Mouse (Mus musculus): ENCODE data around the gene Tmem38b. TPM values are rescaled to one million over a fixed set of nuclear protein-coding genes. Genes with fewer than 3 reads are reported as not detected.

Tmem38b gene
- polyA plus RNA-seq, 1 experiment from 2014 or later = 8.6 TPM

DNA sequence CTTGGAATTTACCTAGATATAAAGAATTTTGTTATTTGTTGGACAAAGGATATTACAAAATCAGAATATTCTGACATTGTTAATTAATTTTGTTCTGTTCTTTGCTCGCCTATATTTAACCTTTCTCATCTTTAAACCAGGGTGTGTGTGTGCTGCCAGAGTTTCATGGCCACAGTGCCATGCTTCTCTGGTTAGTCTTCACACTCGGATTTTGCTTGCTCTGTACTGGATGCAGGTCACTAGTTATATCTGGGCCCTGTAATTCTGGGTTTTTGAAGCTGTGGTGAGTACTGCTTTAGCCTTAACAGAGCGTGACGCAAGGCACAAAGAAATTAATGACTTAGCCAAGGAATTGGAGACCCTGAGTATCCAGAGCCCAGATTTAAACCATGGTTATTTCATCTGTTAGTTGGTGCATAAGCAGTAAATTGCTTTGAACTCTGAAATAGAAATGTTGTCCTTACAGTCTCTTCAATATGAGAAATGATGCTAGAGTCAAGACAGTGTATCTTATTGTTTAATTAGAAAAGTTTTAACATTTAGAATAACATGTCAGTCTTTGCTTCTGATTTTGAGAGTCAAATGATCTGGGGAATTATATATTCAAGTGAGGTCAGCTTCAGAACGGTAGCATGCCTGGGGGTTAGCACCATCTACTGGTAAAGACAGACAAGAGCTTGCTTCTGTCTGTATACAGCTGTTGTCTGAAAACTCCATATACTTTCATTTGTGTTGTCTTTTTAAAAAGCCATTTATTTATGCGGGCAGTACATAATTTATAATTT is 19.2 kb downstream of the Tmem38b start:
- Histone ChIP-seq H3K27me3 (ENCODE audit: control insufficient read depth, insufficient read depth, low read length) (no peaks in the 10 kb centered on the region), H3K4me2 (ENCODE audit: low read depth, low read length) (no peak overlapping the region), H3K4me1 (ENCODE audit: control insufficient read depth, insufficient read depth, low read length) (0 out of 2 replicates have a peak, but pooled peaks cover 2% of the 10 kb centered on the region), H3K9me3 (replicated peaks; ENCODE audit: control insufficient read depth, low read length) (no peaks in the 10 kb centered on the region), H3K36me3 (ENCODE audit: control insufficient read depth, insufficient read depth) (no peaks in the 10 kb centered on the region), H3K27ac (ENCODE audit: low read length) (no peak overlapping the region), H3K9ac (ENCODE audit: low read length) (no peak overlapping the region), H3K4me3 (ENCODE audit: low read length) (no peak overlapping the region)
- 55% methylated on average over 6 of the region's 6 CpGs for WGBS
- no peak for ATAC-seq (replicated peaks; ENCODE audit: extremely low read depth, insufficient read depth, low FRiP score)

DNA sequence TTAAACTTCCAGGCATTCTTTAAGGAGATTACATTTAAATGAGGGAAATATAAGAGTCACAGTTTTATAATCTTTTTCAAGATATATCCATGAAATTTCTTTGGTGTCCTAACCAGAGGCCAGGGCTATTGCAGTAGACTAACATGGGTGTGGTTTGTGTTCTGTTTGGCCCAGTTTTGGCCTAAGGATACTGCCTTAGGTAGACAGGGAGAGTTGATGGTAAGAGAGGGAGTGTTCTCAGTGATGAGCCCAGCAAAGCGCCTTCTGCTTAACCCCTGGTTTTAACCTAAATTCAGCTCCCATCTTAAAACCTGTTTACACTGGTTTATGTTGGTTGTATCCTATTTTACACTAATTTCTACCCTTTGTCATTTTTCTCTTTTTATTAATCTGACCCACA is 19.8 kb downstream of the Tmem38b start:
- Histone ChIP-seq H3K4me1 (ENCODE audit: control insufficient read depth, insufficient read depth, low read length) (0 out of 2 replicates have a peak, but pooled peaks cover 2% of the 10 kb centered on the region), H3K27ac (ENCODE audit: low read length) (no peak overlapping the region), H3K4me3 (ENCODE audit: low read length) (no peak overlapping the region), H3K9ac (ENCODE audit: low read length) (no peak overlapping the region), H3K36me3 (ENCODE audit: control insufficient read depth, insufficient read depth) (no peaks in the 10 kb centered on the region), H3K4me2 (ENCODE audit: low read depth, low read length) (no peak overlapping the region), H3K9me3 (replicated peaks; ENCODE audit: control insufficient read depth, low read length) (no peaks in the 10 kb centered on the region), H3K27me3 (ENCODE audit: control insufficient read depth, insufficient read depth, low read length) (no peaks in the 10 kb centered on the region)
- ATAC-seq (replicated peaks; ENCODE audit: extremely low read depth, insufficient read depth, low FRiP score) = no peak
- 84% methylated on average over 1 of the region's 1 CpGs for WGBS

DNA sequence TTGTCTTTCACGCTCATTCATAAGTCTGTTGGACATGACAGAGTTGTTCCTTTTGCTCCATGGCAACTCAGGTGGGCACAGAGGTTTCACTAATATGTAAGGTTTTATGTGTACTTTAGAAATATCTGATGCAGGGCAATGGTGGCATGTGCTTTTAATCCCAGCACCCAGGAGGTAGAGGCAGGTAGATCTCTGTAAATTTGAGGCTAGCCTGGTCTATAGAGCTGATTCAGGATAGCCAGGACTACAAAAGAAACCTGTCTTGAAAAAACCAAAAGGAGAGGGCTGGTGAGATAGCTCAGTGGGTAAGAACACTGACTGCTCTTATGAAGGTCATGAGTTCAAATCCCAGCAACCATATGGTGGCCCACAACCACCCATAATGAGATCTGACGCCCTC is 20.5 kb downstream of the Tmem38b start:
- 0 out of 2 replicates have a peak, but pooled peaks cover 2% of the 10 kb centered on the region for H3K4me1 ChIP-seq (ENCODE audit: control insufficient read depth, insufficient read depth, low read length)
- ATAC-seq (replicated peaks; ENCODE audit: extremely low read depth, insufficient read depth, low FRiP score) = no peak
- 63% methylated on average over 2 of the region's 2 CpGs for WGBS
- no peak overlapping the region for H3K4me2 ChIP-seq (ENCODE audit: low read depth, low read length)
- H3K36me3 ChIP-seq (ENCODE audit: control insufficient read depth, insufficient read depth) = peaks cover 1% of the 10 kb centered on the region; the same call in 1 of the 2 replicates
- H3K9me3 ChIP-seq (replicated peaks; ENCODE audit: control insufficient read depth, low read length) = no peaks in the 10 kb centered on the region
- no peak overlapping the region for H3K4me3 ChIP-seq (ENCODE audit: low read length)
- no peaks in the 10 kb centered on the region for H3K27me3 ChIP-seq (ENCODE audit: control insufficient read depth, insufficient read depth, low read length)
- H3K27ac ChIP-seq (ENCODE audit: low read length) = no peak overlapping the region
- H3K9ac ChIP-seq (ENCODE audit: low read length) = no peak overlapping the region

DNA sequence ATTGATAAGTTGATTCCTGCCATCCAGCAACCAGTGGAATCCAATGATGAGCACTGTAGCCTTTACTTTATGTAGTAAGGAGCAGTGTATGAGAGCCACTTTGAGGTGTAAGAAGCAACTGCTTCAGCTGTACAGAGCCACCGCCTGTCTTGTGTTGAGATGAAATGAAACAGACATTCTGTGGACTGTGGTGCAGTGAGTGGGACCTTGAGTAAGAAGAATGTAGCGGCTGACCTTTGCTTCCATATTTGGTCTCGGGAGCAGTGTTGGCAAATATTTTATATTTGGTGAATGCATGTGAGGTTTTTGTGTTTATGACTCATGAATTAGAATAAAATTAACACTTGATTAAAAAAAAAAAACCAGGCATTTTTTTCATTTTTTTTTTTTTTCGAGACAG is 21.7 kb downstream of the Tmem38b start:
- H3K4me2 ChIP-seq (ENCODE audit: low read depth, low read length) = no peak overlapping the region
- no peak overlapping the region for H3K27ac ChIP-seq (ENCODE audit: low read length)
- H3K9ac ChIP-seq (ENCODE audit: low read length) = no peak overlapping the region
- no peak for ATAC-seq (replicated peaks; ENCODE audit: extremely low read depth, insufficient read depth, low FRiP score)
- no peaks in the 10 kb centered on the region for H3K27me3 ChIP-seq (ENCODE audit: control insufficient read depth, insufficient read depth, low read length)
- H3K4me1 ChIP-seq (ENCODE audit: control insufficient read depth, insufficient read depth, low read length) = 0 out of 2 replicates have a peak, but pooled peaks cover 2% of the 10 kb centered on the region
- H3K4me3 ChIP-seq (ENCODE audit: low read length) = no peak overlapping the region
- H3K9me3 ChIP-seq (replicated peaks; ENCODE audit: control insufficient read depth, low read length) = no peaks in the 10 kb centered on the region
- H3K36me3 ChIP-seq (ENCODE audit: control insufficient read depth, insufficient read depth) = peaks cover 5% of the 10 kb centered on the region; the same call in 1 of the 2 replicates
- 73% methylated on average over 4 of the region's 4 CpGs for WGBS

DNA sequence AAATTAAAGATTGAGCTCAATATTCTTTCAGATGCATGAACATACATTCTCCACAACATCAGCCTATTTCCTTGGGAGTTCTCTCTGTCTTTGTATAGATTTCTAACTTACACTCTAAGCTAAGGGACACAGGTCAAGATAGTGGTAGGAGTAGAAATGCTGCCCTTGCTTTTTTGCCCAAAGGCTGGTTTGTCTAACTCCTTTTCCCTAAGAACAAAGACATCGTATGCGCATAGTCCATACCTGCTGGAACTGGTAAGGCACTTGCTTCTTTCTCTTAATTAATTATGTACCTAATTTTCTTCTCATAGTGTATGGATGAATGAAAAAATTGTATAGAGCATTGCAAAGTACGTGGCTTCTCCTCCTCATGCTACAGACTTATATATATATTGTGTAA is 22.5 kb downstream of the Tmem38b start:
- 95% methylated on average over 3 of the region's 3 CpGs for WGBS

DNA sequence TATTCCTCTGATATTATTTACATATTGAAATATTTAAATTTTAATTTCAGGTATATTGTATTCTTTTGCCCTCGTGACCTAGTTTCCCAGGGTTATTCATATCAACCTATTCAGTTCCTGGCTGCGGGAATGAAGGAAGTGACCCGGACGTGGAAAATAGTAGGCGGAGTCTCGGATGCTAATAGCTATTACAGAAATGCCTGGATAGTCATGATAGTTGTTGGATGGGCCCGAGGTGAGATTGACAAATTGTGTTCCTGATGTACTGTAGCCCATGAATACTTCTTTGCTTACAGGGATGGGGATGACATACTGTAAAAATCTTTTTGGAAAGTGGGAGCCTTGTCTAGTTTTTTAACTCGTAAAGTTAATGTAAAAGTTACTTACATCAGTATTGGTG is 23.0 kb downstream of the Tmem38b start:
- H3K9me3 ChIP-seq (replicated peaks; ENCODE audit: control insufficient read depth, low read length) = no peaks in the 10 kb centered on the region
- ATAC-seq (replicated peaks; ENCODE audit: extremely low read depth, insufficient read depth, low FRiP score) = no peak
- peaks cover 5% of the 10 kb centered on the region; the same call in 1 of the 2 replicates for H3K36me3 ChIP-seq (ENCODE audit: control insufficient read depth, insufficient read depth)
- no peak overlapping the region for H3K9ac ChIP-seq (ENCODE audit: low read length)
- no peak overlapping the region for H3K27ac ChIP-seq (ENCODE audit: low read length)
- 87% methylated on average over 8 of the region's 8 CpGs for WGBS
- H3K4me3 ChIP-seq (ENCODE audit: low read length) = no peak overlapping the region
- no peaks in the 10 kb centered on the region for H3K27me3 ChIP-seq (ENCODE audit: control insufficient read depth, insufficient read depth, low read length)
- 0 out of 2 replicates have a peak, but pooled peaks cover 2% of the 10 kb centered on the region for H3K4me1 ChIP-seq (ENCODE audit: control insufficient read depth, insufficient read depth, low read length)
- H3K4me2 ChIP-seq (ENCODE audit: low read depth, low read length) = no peak overlapping the region

More for the DNA sequence above, 22.5 kb downstream of the Tmem38b start:
- no peak for ATAC-seq (replicated peaks; ENCODE audit: extremely low read depth, insufficient read depth, low FRiP score)
- peaks cover 5% of the 10 kb centered on the region; the same call in 1 of the 2 replicates for H3K36me3 ChIP-seq (ENCODE audit: control insufficient read depth, insufficient read depth)
- H3K27ac ChIP-seq (ENCODE audit: low read length) = no peak overlapping the region
- H3K27me3 ChIP-seq (ENCODE audit: control insufficient read depth, insufficient read depth, low read length) = no peaks in the 10 kb centered on the region
- 0 out of 2 replicates have a peak, but pooled peaks cover 2% of the 10 kb centered on the region for H3K4me1 ChIP-seq (ENCODE audit: control insufficient read depth, insufficient read depth, low read length)
- no peak overlapping the region for H3K4me3 ChIP-seq (ENCODE audit: low read length)
- no peak overlapping the region for H3K4me2 ChIP-seq (ENCODE audit: low read depth, low read length)
- H3K9me3 ChIP-seq (replicated peaks; ENCODE audit: control insufficient read depth, low read length) = no peaks in the 10 kb centered on the region
- H3K9ac ChIP-seq (ENCODE audit: low read length) = no peak overlapping the region

DNA sequence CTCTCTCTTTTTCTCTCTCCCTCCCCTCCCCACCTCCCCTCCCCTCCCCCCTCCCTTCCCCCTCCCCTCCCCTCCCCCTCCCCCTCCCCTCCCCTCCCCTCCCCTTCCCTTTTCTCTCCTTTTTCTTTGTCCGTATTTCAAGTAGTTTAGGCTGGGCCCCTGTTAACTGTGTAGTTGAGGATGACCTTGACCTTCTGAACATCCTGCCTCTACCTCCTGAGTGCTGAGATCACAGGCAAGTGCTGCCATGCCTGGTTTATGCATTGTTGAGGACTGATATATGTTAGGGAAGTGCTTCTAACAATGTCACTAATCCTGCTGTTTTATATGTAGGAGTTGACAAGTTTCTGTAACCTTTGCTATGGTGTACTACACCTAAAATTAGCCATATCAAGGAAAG is 24.0 kb downstream of the Tmem38b start:
- H3K9me3 ChIP-seq (replicated peaks; ENCODE audit: control insufficient read depth, low read length) = no peaks in the 10 kb centered on the region
- no peaks in the 10 kb centered on the region for H3K4me1 ChIP-seq (ENCODE audit: control insufficient read depth, insufficient read depth, low read length)
- ATAC-seq (replicated peaks; ENCODE audit: extremely low read depth, insufficient read depth, low FRiP score) = no peak

DNA sequence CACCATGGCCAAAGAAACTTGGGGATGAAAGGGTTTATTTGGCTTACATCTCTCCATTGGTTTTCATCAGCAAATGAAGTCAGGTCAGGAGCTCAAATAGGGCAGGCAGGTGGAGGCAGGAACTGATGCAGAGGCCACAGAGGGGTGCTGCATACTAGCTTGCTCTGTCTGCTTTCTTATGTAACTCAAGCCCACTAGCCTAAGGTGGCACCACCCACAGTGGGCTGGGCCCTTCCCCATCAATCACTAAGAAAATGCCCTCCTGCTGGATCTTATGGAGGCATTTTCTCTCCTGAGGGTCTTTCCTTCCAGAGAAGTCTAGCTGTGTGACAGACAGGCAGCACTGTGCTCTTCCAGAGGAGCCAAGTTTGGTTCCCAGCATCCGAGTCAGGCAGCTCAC is 27.5 kb downstream of the Tmem38b start:
- H3K36me3 ChIP-seq (ENCODE audit: control insufficient read depth, insufficient read depth) = peaks cover 9% of the 10 kb centered on the region
- ATAC-seq (replicated peaks; ENCODE audit: extremely low read depth, insufficient read depth, low FRiP score) = no peak
- 88% methylated on average over 1 of the region's 1 CpGs for WGBS

More for the DNA sequence above, 24.0 kb downstream of the Tmem38b start:
- Histone ChIP-seq H3K27me3 (ENCODE audit: control insufficient read depth, insufficient read depth, low read length) (no peaks in the 10 kb centered on the region), H3K9ac (ENCODE audit: low read length) (no peak overlapping the region), H3K36me3 (ENCODE audit: control insufficient read depth, insufficient read depth) (peaks cover 9% of the 10 kb centered on the region), H3K4me3 (ENCODE audit: low read length) (no peak overlapping the region), H3K27ac (ENCODE audit: low read length) (no peak overlapping the region), H3K4me2 (ENCODE audit: low read depth, low read length) (no peak overlapping the region)
- WGBS = 60% methylated on average over 1 of the region's 1 CpGs

DNA sequence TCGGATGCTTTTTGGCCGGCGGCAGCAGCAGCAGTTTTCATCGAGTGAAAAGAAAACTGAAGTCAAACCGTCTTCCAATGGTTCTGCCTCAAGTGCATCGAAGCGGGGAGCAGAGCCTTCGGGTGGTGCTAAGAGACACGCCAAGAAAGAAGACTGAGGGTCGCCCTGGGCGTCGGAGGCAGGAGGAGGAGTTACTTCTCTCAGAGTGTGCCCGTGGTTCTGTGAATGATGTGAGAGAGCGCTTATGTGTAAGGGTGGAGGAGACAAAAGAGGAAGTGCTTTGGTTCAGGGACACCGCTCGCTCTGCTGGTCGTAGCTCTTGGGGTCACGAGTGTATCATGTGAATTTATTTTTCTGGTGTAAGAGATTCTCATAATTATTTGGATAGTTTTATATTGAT is 34.1 kb downstream of the Tmem38b start:
- WGBS = 56% methylated on average over 18 of the region's 18 CpGs
- Histone ChIP-seq H3K4me1 (ENCODE audit: control insufficient read depth, insufficient read depth, low read length) (no peaks in the 10 kb centered on the region), H3K36me3 (ENCODE audit: control insufficient read depth, insufficient read depth) (no peaks in the 10 kb centered on the region), H3K9ac (ENCODE audit: low read length) (no peak overlapping the region), H3K9me3 (replicated peaks; ENCODE audit: control insufficient read depth, low read length) (no peaks in the 10 kb centered on the region), H3K27ac (ENCODE audit: low read length) (no peak overlapping the region), H3K4me2 (ENCODE audit: low read depth, low read length) (no peak overlapping the region), H3K4me3 (ENCODE audit: low read length) (no peak overlapping the region), H3K27me3 (ENCODE audit: control insufficient read depth, insufficient read depth, low read length) (no peaks in the 10 kb centered on the region)
- ATAC-seq (replicated peaks; ENCODE audit: extremely low read depth, insufficient read depth, low FRiP score) = no peak

More for the DNA sequence above, 27.5 kb downstream of the Tmem38b start:
- no peak overlapping the region for H3K4me3 ChIP-seq (ENCODE audit: low read length)
- H3K9me3 ChIP-seq (replicated peaks; ENCODE audit: control insufficient read depth, low read length) = no peaks in the 10 kb centered on the region
- H3K27ac ChIP-seq (ENCODE audit: low read length) = no peak overlapping the region
- no peak overlapping the region for H3K9ac ChIP-seq (ENCODE audit: low read length)
- no peaks in the 10 kb centered on the region for H3K27me3 ChIP-seq (ENCODE audit: control insufficient read depth, insufficient read depth, low read length)
- H3K4me2 ChIP-seq (ENCODE audit: low read depth, low read length) = no peak overlapping the region
- H3K4me1 ChIP-seq (ENCODE audit: control insufficient read depth, insufficient read depth, low read length) = no peaks in the 10 kb centered on the region
